Mouse (Mus musculus): Measurements from ENCODE around the gene Fyb2.

DNA sequence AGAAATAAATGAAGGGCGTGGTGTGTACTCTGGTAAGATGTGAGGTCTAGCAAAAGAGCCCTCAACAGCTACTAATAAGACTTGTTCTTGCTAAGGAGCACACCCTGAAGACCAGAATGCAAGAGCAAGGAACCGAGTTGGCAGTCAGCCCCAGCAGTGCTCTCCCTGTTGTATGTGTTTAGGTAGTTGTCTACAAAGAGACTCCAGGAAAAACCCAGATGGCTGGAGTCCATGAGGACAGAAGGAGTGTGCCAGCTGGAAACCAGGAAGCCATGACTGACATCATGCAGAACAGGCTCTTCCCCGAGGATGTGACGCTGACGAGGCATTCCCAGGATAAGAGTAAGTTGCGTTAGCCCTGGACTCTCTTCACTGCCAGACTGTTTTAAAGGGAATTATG lies 76.8 kb downstream of the Fyb2 start:
- TF ChIP-seq MAFK (IDR thresholded peaks at IDR 0.05; ENCODE audit: insufficient read depth, low read depth, low read length) = no peak
- TF ChIP-seq ZC3H11A (IDR thresholded peaks at IDR 0.05; ENCODE audit: borderline replicate concordance, low read depth, low read length) = no peak
- TF ChIP-seq CHD2 (IDR thresholded peaks at IDR 0.05; ENCODE audit: low read depth, low read length) = no peak
- no peak for TF ChIP-seq ZNF384 (IDR thresholded peaks at IDR 0.05; ENCODE audit: low read depth, low read length)
- no peak for TF ChIP-seq HCFC1 (IDR thresholded peaks at IDR 0.05; ENCODE audit: borderline replicate concordance, insufficient read depth, low read length)
